Mouse (Mus musculus) cerebellum, adult 2 months (tissue): Measurements from ENCODE around the gene Ankrd11.

Experiments used
- CTCF ChIP-seq: fragments of 200-500 bp; IDR thresholded peaks from 2 replicates; pipeline ENCODE4 v1.5.1; 2011; ENCODE audit warnings: low read depth, mild to moderate bottlenecking, control low read depth, low read length, moderate library complexity, borderline replicate concordance; ENCODE audit not compliant: insufficient read depth
- POLR2A ChIP-seq: fragments of 200-500 bp; IDR thresholded peaks from 2 replicates; pipeline ENCODE4 v1.6.1; 2011; ENCODE audit warnings: low read length, control low read depth, borderline replicate concordance; ENCODE audit not compliant: insufficient read depth

GRCm38 (mm10) chr8:122844161-122844560 lies 197.9 kb downstream of the Ankrd11 start:
- TF ChIP-seq POLR2A (no peak), CTCF (no peak)
